7 mouse cellular contexts compared by ENCODE assay signal in genomic region chr7:62209117-62209700, GRCm38 (mm10).
DNase-seq lines count a peak whose midpoint lies in the region; ATAC-seq lines count a peak whose summit lies in the region.

No protein-coding gene starts in this region.

- peak; percentile 10 for DNase-seq in 416B (ENCODE audit: low read depth)
- DNase-seq in MN1 (ENCODE audit: low spot score), result peak; percentile 72
- DNase-seq in embryonic facial prominence, embryonic 10.5 days (ENCODE audit: low spot score), result peak; percentile 68
- peak; percentile 38 for DNase-seq in retina, postnatal 7 days (ENCODE audit: low read depth, low spot score)
- DNase-seq in thymus, postnatal 4 days, result no peak

- H3K4me3 ChIP-seq in embryonic facial prominence, embryonic 10.5 days, result peak overlapping the region; percentile 51
- H3K4me3 ChIP-seq in hindbrain, embryonic 16.5 days (ENCODE audit: low read length), result peak overlapping the region; percentile 51
- peak overlapping the region; percentile 39 for H3K4me3 ChIP-seq in limb, embryonic 12.5 days (replicated peaks)

- H3K36me3 ChIP-seq in embryonic facial prominence, embryonic 10.5 days (replicated peaks), result peaks cover 6% of the 10 kb centered on the region
- peaks cover 3% of the 10 kb centered on the region; the same call in 1 of the 2 replicates for H3K36me3 ChIP-seq in hindbrain, embryonic 16.5 days (ENCODE audit: control insufficient read depth, insufficient read depth, low read length)
- no peaks in the 10 kb centered on the region for H3K36me3 ChIP-seq in limb, embryonic 12.5 days

- peak overlapping the region; percentile 65 for H3K9ac ChIP-seq in hindbrain, embryonic 16.5 days (ENCODE audit: low read depth, low read length)
- no peak overlapping the region for H3K9ac ChIP-seq in limb, embryonic 12.5 days (replicated peaks)

- H3K9me3 ChIP-seq in embryonic facial prominence, embryonic 10.5 days, result 0 out of 2 replicates have a peak, but pooled peaks cover 2% of the 10 kb centered on the region
- no peaks in the 10 kb centered on the region for H3K9me3 ChIP-seq in hindbrain, embryonic 16.5 days (ENCODE audit: control insufficient read depth, low read length)
- no peaks in the 10 kb centered on the region for H3K9me3 ChIP-seq in limb, embryonic 12.5 days

- ATAC-seq in hindbrain, embryonic 16.5 days, result peak; percentile 94
- 0 out of 2 replicates have a peak, but pooled peaks have one; percentile 31 for ATAC-seq in limb, embryonic 12.5 days (ENCODE audit: insufficient number of reproducible peaks, insufficient read depth, low FRiP score, low TSS enrichment, low read depth)

- H3K4me2 ChIP-seq in hindbrain, embryonic 16.5 days (ENCODE audit: low read length), result peak overlapping the region; percentile 35
- H3K4me2 ChIP-seq in limb, embryonic 12.5 days, result peak overlapping the region; percentile 35; the same call in 1 of the 2 replicates

- H3K4me1 ChIP-seq in embryonic facial prominence, embryonic 10.5 days, result no peaks in the 10 kb centered on the region
- H3K4me1 ChIP-seq in hindbrain, embryonic 16.5 days (ENCODE audit: control insufficient read depth, insufficient read depth, low read depth, low read length), result no peaks in the 10 kb centered on the region
- H3K4me1 ChIP-seq in limb, embryonic 12.5 days (replicated peaks), result no peaks in the 10 kb centered on the region

- 30% methylated on average over 12 of the region's 12 CpGs for WGBS in embryonic facial prominence, embryonic 10.5 days
- WGBS in hindbrain, embryonic 16.5 days, result 30% methylated on average over 12 of the region's 12 CpGs
- WGBS in limb, embryonic 12.5 days, result 29% methylated on average over 12 of the region's 12 CpGs

- peak overlapping the region; percentile 70; the same call in 1 of the 2 replicates for H3K27ac ChIP-seq in embryonic facial prominence, embryonic 10.5 days (replicated peaks)
- H3K27ac ChIP-seq in hindbrain, embryonic 16.5 days (ENCODE audit: low read depth, low read length), result no peak overlapping the region
- H3K27ac ChIP-seq in limb, embryonic 12.5 days, result no peak overlapping the region

- no peaks in the 10 kb centered on the region for H3K27me3 ChIP-seq in embryonic facial prominence, embryonic 10.5 days (replicated peaks; ENCODE audit: low read depth, poor library complexity, severe bottlenecking)
- no peaks in the 10 kb centered on the region for H3K27me3 ChIP-seq in hindbrain, embryonic 16.5 days (replicated peaks; ENCODE audit: control insufficient read depth, insufficient read depth, low read length)
- no peaks in the 10 kb centered on the region for H3K27me3 ChIP-seq in limb, embryonic 12.5 days
